Mouse (Mus musculus) E14TG2a.4 (cell line): ENCODE measurements around the gene Slc36a3.

Experiments used
- CTCF ChIP-seq: conservative IDR thresholded peaks from 2 replicates; pipeline ENCODE4 v1.5.1; 2014; ENCODE audit warnings: low read length
- NANOG ChIP-seq: IDR thresholded peaks from 2 replicates; pipeline ENCODE4 v1.6.1; 2014; ENCODE audit warnings: borderline replicate concordance, low read length, mixed read lengths
- POU5F1 ChIP-seq: IDR thresholded peaks from 2 replicates; pipeline ENCODE4 v1.6.1; 2014; ENCODE audit warnings: low read length, borderline replicate concordance

GRCm38 (mm10) chr11:55089892-55090291, 61.6 kb downstream of the Slc36a3 start:
- TF ChIP-seq NANOG, result no peak
- TF ChIP-seq CTCF, result no peak
- no peak for TF ChIP-seq POU5F1
